Mouse (Mus musculus) kidney, adult 8-10 months (tissue): ENCODE results near the gene Il9r.

Source experiments
- DNase-seq, 2 experiments: peaks; one replicate each; pipeline ENCODE4 v3.0.0; 2022

The Il9r gene

GRCm38 (mm10) chr11:32157791-32158594 lies 42.1 kb downstream of the Il9r start:
- no peak for DNase-seq

- DNase-seq, result no peak
Observed at GRCm38 (mm10) chr11:32156854-32157630, 43.0 kb downstream of the Il9r start.

DNA sequence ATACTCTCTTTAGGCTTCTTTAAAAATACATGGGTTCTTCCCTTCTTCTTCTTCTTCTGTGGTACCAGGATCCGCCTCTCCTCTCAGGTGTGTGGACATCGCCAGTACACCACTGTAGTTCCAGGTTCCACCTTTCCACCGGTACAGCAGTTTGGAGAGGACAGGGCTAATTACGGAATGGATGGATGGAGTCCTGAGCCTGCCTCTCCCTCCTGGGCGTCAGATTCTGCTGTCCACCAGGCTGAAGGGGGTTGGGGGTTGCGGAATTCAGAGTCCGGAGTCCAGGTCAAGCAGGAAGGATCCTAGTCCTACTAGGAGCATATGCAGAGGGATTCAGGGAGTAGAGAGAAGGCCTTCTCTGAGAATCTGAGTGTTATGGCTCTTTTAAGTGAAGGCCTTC lies 46.9 kb downstream of the Il9r start:
- no peak for DNase-seq

DNA sequence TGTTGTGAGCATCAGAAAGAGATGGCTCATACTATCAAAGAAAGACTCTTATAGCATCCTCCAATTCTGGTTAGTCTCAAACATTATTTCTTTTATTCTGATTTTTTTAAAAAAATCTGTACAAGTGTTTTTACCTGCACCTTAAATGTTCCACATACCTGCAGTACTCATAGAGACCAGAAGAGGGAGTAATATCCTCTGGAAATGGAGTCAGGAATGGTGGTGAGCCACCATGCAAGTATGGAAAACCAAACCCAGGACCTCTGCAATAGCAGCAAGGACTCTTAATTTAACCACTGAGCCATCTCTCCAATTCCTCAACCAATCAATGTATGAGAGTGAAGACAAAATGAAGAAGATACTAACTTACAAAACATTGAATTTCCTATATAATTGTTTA lies 47.3 kb downstream of the Il9r start:
- no peak for DNase-seq

DNA sequence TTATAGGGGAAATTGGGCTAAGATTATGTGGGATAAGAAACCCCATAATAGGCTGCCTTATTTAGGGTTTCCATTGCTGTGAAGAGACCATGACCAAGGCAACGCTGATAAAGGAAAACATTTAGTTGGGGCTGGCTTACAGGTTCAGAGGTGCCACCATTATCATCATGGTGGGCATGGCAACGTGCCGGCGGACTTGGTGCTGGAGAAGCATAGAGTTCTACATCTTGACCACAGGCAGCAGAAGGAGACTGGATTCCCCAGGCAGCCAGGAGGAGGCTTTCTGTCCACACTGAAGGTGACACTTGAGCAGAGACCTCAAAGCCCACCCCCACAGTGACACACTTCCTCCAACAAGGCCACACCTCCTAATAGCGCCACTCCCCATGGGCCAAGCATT lies 48.8 kb downstream of the Il9r start:
- no peak for DNase-seq

- no peak for DNase-seq
Observed at GRCm38 (mm10) chr11:32149605-32150004, 50.5 kb downstream of the Il9r start.

GRCm38 (mm10) chr11:32142771-32143170 lies 57.3 kb downstream of the Il9r start:
- no peak for DNase-seq

- DNase-seq, result no peak
Observed at GRCm38 (mm10) chr11:32141627-32142586, 58.2 kb downstream of the Il9r start.

DNA sequence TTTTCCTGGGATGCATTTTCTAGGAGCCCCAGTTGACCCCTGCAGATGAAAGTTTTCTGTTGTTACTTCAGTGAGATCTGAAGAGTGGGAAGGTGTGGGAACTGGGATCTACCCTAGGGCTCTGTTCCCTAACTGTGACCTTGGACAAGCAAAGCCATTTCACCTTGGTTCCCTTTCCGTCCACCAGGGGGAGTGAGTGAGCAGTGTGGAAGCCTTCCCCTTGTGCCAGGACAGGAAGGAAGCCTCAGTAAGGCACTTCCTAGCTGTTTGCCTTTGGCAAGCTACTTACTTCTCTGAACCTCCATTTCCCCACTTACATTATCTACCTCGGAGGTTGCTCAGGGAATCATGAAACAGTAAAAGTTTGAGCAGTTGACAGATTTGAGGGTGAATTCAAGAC lies 59.0 kb downstream of the Il9r start:
- peak; percentile 65 to 82 for DNase-seq

GRCm38 (mm10) chr11:32139528-32139961 lies 60.5 kb downstream of the Il9r start:
- DNase-seq, result no peak

DNA sequence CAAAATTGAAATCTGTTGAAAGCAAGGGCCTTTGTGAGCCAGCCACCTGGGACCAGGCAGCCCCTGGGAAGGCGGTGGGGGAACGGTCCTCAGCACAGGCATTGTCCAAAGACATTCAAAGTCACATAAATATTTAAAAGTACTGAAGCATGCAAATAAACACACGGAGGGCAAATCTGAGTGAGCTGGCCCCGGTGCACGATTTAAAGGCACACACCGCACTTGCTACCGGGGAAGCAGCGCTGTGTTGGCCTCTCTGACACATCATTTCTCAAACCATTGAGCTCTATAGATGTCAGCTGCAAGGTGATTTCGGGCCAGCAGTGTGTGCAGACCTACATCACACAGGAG lies 61.5 kb downstream of the Il9r start:
- DNase-seq, result peak; percentile 41 to 48

DNA sequence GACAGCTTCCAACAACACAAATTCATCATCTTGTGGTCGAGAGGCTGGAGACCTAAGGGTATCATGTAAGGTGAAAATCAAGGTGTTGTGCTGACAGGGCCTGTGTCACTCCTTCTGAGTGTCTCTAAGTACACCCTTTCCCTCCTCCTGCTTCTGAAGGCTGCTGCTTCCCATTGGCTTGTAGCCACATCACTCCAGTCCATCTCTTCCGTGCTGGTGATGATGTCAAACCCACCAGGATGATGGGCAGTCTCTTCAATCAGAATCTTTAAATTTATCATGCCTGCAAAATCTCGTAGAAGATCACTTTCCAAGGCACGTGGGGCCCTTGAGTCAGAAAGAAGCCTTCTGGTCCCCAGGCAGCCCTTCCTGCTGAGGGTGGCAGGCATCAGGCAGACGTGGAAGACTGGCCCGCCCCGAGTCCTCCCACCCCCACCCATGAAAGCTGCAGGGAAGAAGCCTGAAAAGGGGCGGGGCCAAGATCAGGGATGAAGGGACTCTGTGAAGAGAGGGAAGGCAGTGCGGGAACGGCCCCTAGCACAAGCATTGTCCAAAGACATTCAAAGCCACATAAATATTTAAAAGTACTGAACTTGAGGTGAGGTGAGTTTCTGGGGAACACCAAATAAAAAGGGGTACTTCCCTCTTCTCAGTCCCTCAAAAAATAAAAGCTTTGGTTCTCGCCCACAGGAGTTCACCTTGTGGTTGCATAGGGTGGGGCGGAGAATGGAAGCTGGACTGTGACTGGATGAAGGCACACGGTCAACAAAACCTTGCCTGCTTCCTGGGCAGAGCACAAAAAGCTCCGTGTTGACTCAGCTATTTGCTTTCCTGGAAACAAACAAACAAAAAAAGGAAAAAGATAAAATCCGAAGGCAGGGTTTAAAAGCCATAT lies 62.1 kb downstream of the Il9r start:
- DNase-seq, result peak; percentile 15 to 33
